Mouse (Mus musculus) small intestine, adult 2 months (tissue): ENCODE measurements at regions not wholly inside any gene's neighbourhood (a gene's known extent, or its start where the extent isn't known, plus 50 kb on each side); places are given as distances from the start of the nearest gene placed in this dataset.

ENCODE experiments used
- CTCF ChIP-seq: fragments of 200-500 bp; IDR thresholded peaks from 2 replicates; pipeline ENCODE4 v1.5.1; 2012; ENCODE audit warnings: low read depth, mild to moderate bottlenecking, control low read depth, inconsistent platforms, low read length, moderate library complexity, mixed read lengths; ENCODE audit not compliant: insufficient replicate concordance, insufficient read length; ENCODE audit errors: extremely low read depth
- POLR2A ChIP-seq: fragments of 200-500 bp; IDR thresholded peaks from 2 replicates; pipeline ENCODE4 v1.6.1; 2012; ENCODE audit warnings: low read depth, mild to moderate bottlenecking, control low read depth, inconsistent platforms, low read length, moderate library complexity

- TF ChIP-seq CTCF (no peak), POLR2A (no peak)
Observed at GRCm38 (mm10) chr7:145047771-145048480, 108.2 kb upstream of the Ccnd1 start.
